Comparison of ENCODE assay signal across 8 mouse cellular contexts in the genomic region with DNA sequence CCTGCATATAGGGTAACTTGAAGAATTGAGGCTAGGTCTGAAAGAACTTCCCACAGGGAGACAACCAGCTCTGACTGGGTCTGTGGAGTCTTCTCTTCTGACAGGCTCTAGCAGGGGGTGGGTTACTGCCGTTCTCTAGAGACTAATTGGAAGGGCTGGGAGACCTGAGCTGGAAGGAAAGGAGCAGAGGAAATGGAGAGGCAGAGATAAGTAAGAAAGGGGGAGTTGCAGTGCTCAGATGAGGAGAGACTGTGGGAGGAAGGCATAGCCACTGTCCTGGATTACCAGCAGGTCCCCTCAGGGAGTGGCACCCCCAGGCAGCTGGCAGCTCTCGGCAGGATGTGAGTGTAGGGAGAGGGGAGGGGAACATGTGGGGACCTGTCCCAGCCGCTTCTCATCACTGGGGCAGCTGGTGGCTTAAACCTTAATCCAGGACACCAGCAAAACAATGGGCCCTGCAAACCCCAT. TPM values are rescaled to one million over a fixed set of nuclear protein-coding genes. Genes with fewer than 3 reads are reported as not detected.
DNase-seq lines count a peak whose midpoint lies in the region; ATAC-seq and TF ChIP-seq lines count a peak whose summit lies in the region.

No protein-coding gene starts in this region.

- TF ChIP-seq CTCF in G1E (IDR thresholded peaks at IDR 0.05; ENCODE audit: low read depth, low read length): no peak

- no peak for ATAC-seq in heart, embryonic 11.5 days (replicated peaks; ENCODE audit: insufficient number of reproducible peaks, low FRiP score, low TSS enrichment)
- ATAC-seq in G1E (ENCODE audit: extremely low read depth, insufficient number of reproducible peaks, low FRiP score, poor library complexity, severe bottlenecking): peak; percentile 29; the same call in 1 of the 2 replicates
- no peak for ATAC-seq in heart, embryonic 16.5 days (replicated peaks; ENCODE audit: extremely low read depth, insufficient read depth, low FRiP score)
- no peak for ATAC-seq in liver, embryonic 16.5 days (ENCODE audit: low read depth)

- no peaks in the 10 kb centered on the region for H3K27me3 ChIP-seq in heart, embryonic 11.5 days (ENCODE audit: control insufficient read depth, insufficient read depth, low read length)
- peaks cover 21% of the 10 kb centered on the region for H3K27me3 ChIP-seq in G1E (ENCODE audit: insufficient read depth, low read length)
- no peaks in the 10 kb centered on the region for H3K27me3 ChIP-seq in heart, embryonic 16.5 days (ENCODE audit: control insufficient read depth, insufficient read depth, low read length)
- H3K27me3 ChIP-seq in liver, embryonic 16.5 days (ENCODE audit: control insufficient read depth, insufficient read depth, low read depth, low read length): no peaks in the 10 kb centered on the region

- H3K4me1 ChIP-seq in heart, embryonic 11.5 days (ENCODE audit: control insufficient read depth, insufficient read depth, low read length): peaks cover 74% of the 10 kb centered on the region
- H3K4me1 ChIP-seq in G1E (ENCODE audit: insufficient read depth, low read depth, low read length): peaks cover 94% of the 10 kb centered on the region
- peaks cover 60% of the 10 kb centered on the region for H3K4me1 ChIP-seq in heart, embryonic 16.5 days (ENCODE audit: control insufficient read depth, insufficient read depth, low read length)
- H3K4me1 ChIP-seq in liver, embryonic 16.5 days (ENCODE audit: control insufficient read depth, low read depth, low read length): peaks cover 80% of the 10 kb centered on the region

- H3K36me3 ChIP-seq in heart, embryonic 11.5 days (ENCODE audit: control insufficient read depth, insufficient read depth, low read length): peaks cover 11% of the 10 kb centered on the region
- H3K36me3 ChIP-seq in G1E (replicated peaks): peaks cover 44% of the 10 kb centered on the region
- peaks cover 20% of the 10 kb centered on the region for H3K36me3 ChIP-seq in heart, embryonic 16.5 days (ENCODE audit: control insufficient read depth, insufficient read depth)
- H3K36me3 ChIP-seq in liver, embryonic 16.5 days (ENCODE audit: control insufficient read depth, insufficient read depth): peaks cover 16% of the 10 kb centered on the region

- peak overlapping the region; percentile 92 for H3K27ac ChIP-seq in heart, embryonic 11.5 days (ENCODE audit: low read depth, low read length)
- peak overlapping the region; percentile 94 for H3K27ac ChIP-seq in heart, embryonic 16.5 days (ENCODE audit: low read length)
- peak overlapping the region; percentile 96 for H3K27ac ChIP-seq in liver, embryonic 16.5 days (ENCODE audit: low read length)

- no peak for DNase-seq in heart, adult 8-10 months (ENCODE audit: low spot score)
- no peak for DNase-seq in G1E (ENCODE audit: low spot score)
- DNase-seq in cerebellum, postnatal 25 days: no peak
- no peak for DNase-seq in adrenal gland, postnatal 10 days
- DNase-seq in cerebellum, postnatal 4 days (ENCODE audit: low spot score in 2 of 2): no peak

- WGBS in heart, embryonic 11.5 days (ENCODE audit: insufficient replicate concordance): 3% methylated on average over 3 of the region's 3 CpGs
- WGBS in heart, embryonic 16.5 days: 8% methylated on average over 3 of the region's 3 CpGs
- 10% methylated on average over 3 of the region's 3 CpGs for WGBS in liver, embryonic 16.5 days (ENCODE audit: insufficient replicate concordance)

- H3K4me2 ChIP-seq in heart, embryonic 11.5 days: peak overlapping the region; percentile 87
- peak overlapping the region; percentile 67 for H3K4me2 ChIP-seq in heart, embryonic 16.5 days (ENCODE audit: low read depth, low read length)
- H3K4me2 ChIP-seq in liver, embryonic 16.5 days (ENCODE audit: low read depth, low read length): peak overlapping the region; percentile 75

- H3K4me3 ChIP-seq in heart, embryonic 11.5 days (ENCODE audit: low read depth, low read length): peak overlapping the region; percentile 95
- H3K4me3 ChIP-seq in G1E (ENCODE audit: low read depth, low read length): peak overlapping the region; percentile 50; the same call in 1 of the 2 replicates
- H3K4me3 ChIP-seq in heart, embryonic 16.5 days (ENCODE audit: low read length): peak overlapping the region; percentile 69
- H3K4me3 ChIP-seq in liver, embryonic 16.5 days (ENCODE audit: low read depth, low read length): peak overlapping the region; percentile 86

- H3K9ac ChIP-seq in heart, embryonic 11.5 days (ENCODE audit: low read depth, low read length): peak overlapping the region; percentile 90
- peak overlapping the region; percentile 83 for H3K9ac ChIP-seq in heart, embryonic 16.5 days (ENCODE audit: low read length)
- peak overlapping the region; percentile 95 for H3K9ac ChIP-seq in liver, embryonic 16.5 days (ENCODE audit: low read depth, low read length)

- no peaks in the 10 kb centered on the region for H3K9me3 ChIP-seq in heart, embryonic 11.5 days (replicated peaks; ENCODE audit: control insufficient read depth, low read length)
- no peaks in the 10 kb centered on the region for H3K9me3 ChIP-seq in G1E (replicated peaks)
- no peaks in the 10 kb centered on the region for H3K9me3 ChIP-seq in heart, embryonic 16.5 days (replicated peaks; ENCODE audit: control insufficient read depth, low read length)
- H3K9me3 ChIP-seq in liver, embryonic 16.5 days (replicated peaks; ENCODE audit: control insufficient read depth, low read length): no peaks in the 10 kb centered on the region

RNA-seq across cellular contexts. Expression of a gene that starts 26.4 kb away (rescaled TPM):
- 6.7 and 8.3 TPM in 2 replicates for polyA plus RNA-seq in heart, embryonic 11.5 days (2014; fragmentation: Nextera tagmentation; extraction: Ambion mirVana)
- total RNA-seq in heart, adult 8-10 months (2022): 10 to 100 TPM; 13.3 to 14.9 (median 14.0) TPM
- total RNA-seq in G1E (2014; fragmentation: Nextera tagmentation): 8.5 and 17.9 TPM in 2 replicates
- 2.4 and 4.4 TPM in 2 replicates for total RNA-seq in G1E (2017)
- polyA plus RNA-seq in G1E (2012): 18.6 and 21.9 TPM in 2 replicates
- polyA plus RNA-seq in heart, embryonic 16.5 days (2015; fragmentation: Nextera tagmentation; extraction: Ambion mirVana): 5.5 and 6.1 TPM in 2 replicates
- 4.8 and 5.4 TPM in 2 replicates for polyA plus RNA-seq in liver, embryonic 16.5 days (2015; fragmentation: Nextera tagmentation; extraction: Ambion mirVana)
- 10 to 100 TPM; 30.9 to 32.3 TPM for total RNA-seq in adrenal gland, postnatal 10 days (2021)

RNA-seq across cellular contexts. Expression of a gene that starts 58.4 kb away (rescaled TPM):
- 0.11 TPM in 1 of 2 replicates, not detected in the other for polyA plus RNA-seq in heart, embryonic 11.5 days (2014; fragmentation: Nextera tagmentation; extraction: Ambion mirVana)
- not detected for total RNA-seq in heart, adult 8-10 months (2022)
- total RNA-seq in G1E (2014; fragmentation: Nextera tagmentation) (not detected in 2 replicates), G1E (2017) (not detected in 2 replicates)
- not detected in 2 replicates for polyA plus RNA-seq in G1E (2012)
- 0.92 and 1.2 TPM in 2 replicates for polyA plus RNA-seq in heart, embryonic 16.5 days (2015; fragmentation: Nextera tagmentation; extraction: Ambion mirVana)
- 0.46 and 0.59 TPM in 2 replicates for polyA plus RNA-seq in liver, embryonic 16.5 days (2015; fragmentation: Nextera tagmentation; extraction: Ambion mirVana)
- under 1 TPM in 1 of 2 experiments, not detected in 1; 0.18 TPM for total RNA-seq in adrenal gland, postnatal 10 days (2021)
